Mouse (Mus musculus) T-helper 1 cell (primary cell): ENCODE results near the gene Cysltr2.

Experiments used
- in situ Hi-C: fragments of 300-600 bp; cut with MboI, MseI; formaldehyde crosslinking; loops from one replicate; pipeline ENCODE4 v1.15.1; 2025; ENCODE audit warnings: high pct_unique_total_duplicates

Gene Cysltr2

GRCm38 (mm10) chr14:72986044-72986443, 62.9 kb downstream of the Cysltr2 start:
- in situ Hi-C loops: no loop called here

DNA sequence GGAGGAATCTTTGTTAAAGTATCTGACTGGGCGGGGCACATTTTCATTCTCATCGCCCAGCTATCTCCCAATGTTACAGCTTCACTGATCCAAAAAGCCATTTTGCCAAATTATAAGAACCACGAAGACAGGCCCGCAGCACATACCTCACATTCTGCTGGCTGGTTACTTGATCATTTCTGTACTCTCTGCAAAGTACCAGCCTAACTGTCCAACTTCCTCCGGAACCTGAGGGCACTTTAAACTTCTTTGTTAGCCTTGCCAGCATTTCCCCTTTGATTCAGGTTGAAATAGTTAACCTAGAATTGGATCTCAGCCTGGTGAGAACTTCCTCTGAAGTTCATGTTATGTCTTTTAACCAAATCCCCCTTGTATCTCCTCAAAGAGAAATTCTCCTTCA, 63.8 kb downstream of the Cysltr2 start:
- in situ Hi-C loops: no loop called here

DNA sequence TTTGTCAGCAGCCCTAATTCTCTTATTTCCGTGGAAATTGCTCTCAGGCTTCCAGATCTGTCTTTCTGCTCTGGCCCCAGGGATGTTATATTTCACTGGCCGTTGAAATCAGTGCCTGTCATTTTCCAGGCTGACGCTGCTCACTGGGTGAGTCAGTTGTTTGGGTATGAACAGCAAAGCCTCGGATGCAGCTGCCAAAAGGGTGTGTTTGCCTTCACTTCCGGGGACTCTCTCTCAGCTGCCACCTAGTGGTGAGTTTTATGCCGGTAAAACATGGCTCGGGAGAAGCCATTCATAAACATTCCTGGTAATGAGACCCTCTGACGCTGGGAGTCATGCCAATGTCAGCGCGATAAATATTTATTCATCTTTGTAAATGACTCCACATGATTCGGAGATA, 65.5 kb downstream of the Cysltr2 start:
- in situ Hi-C loops: no loop called here

- in situ Hi-C loops: no loop called here
These were observed 65.9 kb downstream of the Cysltr2 start for GRCm38 (mm10) chr14:72982981-72983436.

- in situ Hi-C loops: no loop called here
These were observed 68.2 kb downstream of the Cysltr2 start for GRCm38 (mm10) chr14:72980761-72981160.

GRCm38 (mm10) chr14:72980106-72980505, 68.8 kb downstream of the Cysltr2 start:
- in situ Hi-C loops: no loop called here

DNA sequence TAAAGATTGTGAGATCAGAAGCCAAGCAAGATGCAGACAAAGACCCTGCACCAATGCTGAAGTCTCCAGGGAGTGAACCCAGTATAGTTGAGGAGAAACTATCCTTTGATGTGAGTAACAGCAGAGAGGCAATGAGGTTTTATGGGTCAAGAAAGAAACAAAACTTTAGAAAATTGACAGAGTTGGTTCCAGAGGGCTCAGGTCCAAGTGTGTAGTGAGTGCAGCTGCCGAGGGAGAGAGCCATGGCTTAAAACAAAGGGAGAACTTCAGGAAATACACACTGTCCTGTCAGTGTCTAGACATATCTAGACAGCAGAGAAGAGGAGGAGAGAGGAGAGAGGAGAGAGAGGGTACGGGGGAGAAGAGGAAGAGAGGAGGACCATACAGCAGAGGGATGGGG, 72.8 kb downstream of the Cysltr2 start:
- in situ Hi-C loops: loop anchor here (5.0 kb wide), 1 partner anchor 44 kb away; no protein-coding TSS in a partner anchor
